Mouse (Mus musculus): ENCODE measurements around the gene Diaph3. TPM values are rescaled to one million over a fixed set of nuclear protein-coding genes. Genes with fewer than 3 reads are reported as not detected.

Gene Diaph3
- polyA plus RNA-seq, 1 experiment from 2014 or later = 8.2 TPM

GRCm38 (mm10) chr14:86847154-86847810 is 293.8 kb downstream of the Diaph3 start:
- WGBS = 90% methylated on average over 4 of the region's 4 CpGs
- DNase-seq (ENCODE audit: low spot score) (no peak), ATAC-seq (ENCODE audit: insufficient read depth, low FRiP score, low TSS enrichment) (no peak)
- no peak overlapping the region for H3K27ac ChIP-seq (ENCODE audit: low read depth, low read length)
- no peaks in the 10 kb centered on the region for H3K36me3 ChIP-seq (ENCODE audit: control insufficient read depth, insufficient read depth, low read length)
- no peaks in the 10 kb centered on the region for H3K9me3 ChIP-seq (ENCODE audit: control insufficient read depth, low read length)
- H3K9ac ChIP-seq (ENCODE audit: low read length) = no peak overlapping the region
- no peak overlapping the region for H3K4me2 ChIP-seq (ENCODE audit: low read depth)
- H3K4me1 ChIP-seq (ENCODE audit: control insufficient read depth, insufficient read depth, low read length) = no peaks in the 10 kb centered on the region
- no peak overlapping the region for H3K4me3 ChIP-seq (ENCODE audit: low read depth, low read length)
- no peaks in the 10 kb centered on the region for H3K27me3 ChIP-seq (ENCODE audit: control insufficient read depth, insufficient read depth, low read length)

- WGBS = 89% methylated on average over 3 of the region's 3 CpGs
- Histone ChIP-seq H3K27me3 (ENCODE audit: control insufficient read depth, insufficient read depth, low read length) (no peaks in the 10 kb centered on the region), H3K9ac (ENCODE audit: low read length) (no peak overlapping the region), H3K4me2 (ENCODE audit: low read depth) (no peak overlapping the region), H3K9me3 (ENCODE audit: control insufficient read depth, low read length) (no peaks in the 10 kb centered on the region), H3K4me1 (ENCODE audit: control insufficient read depth, insufficient read depth, low read length) (no peaks in the 10 kb centered on the region), H3K27ac (ENCODE audit: low read depth, low read length) (no peak overlapping the region), H3K36me3 (ENCODE audit: control insufficient read depth, insufficient read depth, low read length) (no peaks in the 10 kb centered on the region), H3K4me3 (ENCODE audit: low read depth, low read length) (no peak overlapping the region)
- ATAC-seq (ENCODE audit: insufficient read depth, low FRiP score, low TSS enrichment) (no peak), DNase-seq (ENCODE audit: low spot score) (no peak)
Observed at GRCm38 (mm10) chr14:86844075-86844474, 297.0 kb downstream of the Diaph3 start.

- no peak for DNase-seq (ENCODE audit: low spot score)
- Histone ChIP-seq H3K27me3 (ENCODE audit: control insufficient read depth, insufficient read depth, low read length) (no peaks in the 10 kb centered on the region), H3K9ac (ENCODE audit: low read length) (no peak overlapping the region), H3K27ac (ENCODE audit: low read depth, low read length) (no peak overlapping the region), H3K4me3 (ENCODE audit: low read depth, low read length) (no peak overlapping the region), H3K9me3 (ENCODE audit: control insufficient read depth, low read length) (no peaks in the 10 kb centered on the region), H3K4me1 (ENCODE audit: control insufficient read depth, insufficient read depth, low read length) (no peaks in the 10 kb centered on the region), H3K4me2 (ENCODE audit: low read depth) (no peak overlapping the region), H3K36me3 (ENCODE audit: control insufficient read depth, insufficient read depth, low read length) (no peaks in the 10 kb centered on the region)
- ATAC-seq (ENCODE audit: insufficient read depth, low FRiP score, low TSS enrichment) = no peak
- WGBS = 51% methylated on average over 2 of the region's 2 CpGs
Observed at GRCm38 (mm10) chr14:86837642-86838041, 303.4 kb downstream of the Diaph3 start.

- Histone ChIP-seq H3K9ac (ENCODE audit: low read length) (no peak overlapping the region), H3K4me1 (ENCODE audit: control insufficient read depth, insufficient read depth, low read length) (no peaks in the 10 kb centered on the region), H3K27me3 (ENCODE audit: control insufficient read depth, insufficient read depth, low read length) (no peaks in the 10 kb centered on the region), H3K36me3 (ENCODE audit: control insufficient read depth, insufficient read depth, low read length) (no peaks in the 10 kb centered on the region), H3K4me3 (ENCODE audit: low read depth, low read length) (no peak overlapping the region), H3K9me3 (ENCODE audit: control insufficient read depth, low read length) (no peaks in the 10 kb centered on the region), H3K27ac (ENCODE audit: low read depth, low read length) (no peak overlapping the region), H3K4me2 (ENCODE audit: low read depth) (no peak overlapping the region)
- ATAC-seq (ENCODE audit: insufficient read depth, low FRiP score, low TSS enrichment) = no peak
- 86% methylated on average over 2 of the region's 2 CpGs for WGBS
- no peak for DNase-seq (ENCODE audit: low spot score)
Observed at GRCm38 (mm10) chr14:86834851-86835250, 306.2 kb downstream of the Diaph3 start.

GRCm38 (mm10) chr14:86834269-86834668 is 306.8 kb downstream of the Diaph3 start:
- no peaks in the 10 kb centered on the region for H3K4me1 ChIP-seq (ENCODE audit: control insufficient read depth, insufficient read depth, low read length)
- no peak for DNase-seq (ENCODE audit: low spot score)
- 91% methylated on average over 6 of the region's 6 CpGs for WGBS

GRCm38 (mm10) chr14:86833003-86833402 is 308.0 kb downstream of the Diaph3 start:
- no peak overlapping the region for H3K4me2 ChIP-seq (ENCODE audit: low read depth)
- H3K27ac ChIP-seq (ENCODE audit: low read depth, low read length) = no peak overlapping the region
- DNase-seq (ENCODE audit: low spot score) = no peak
- H3K9ac ChIP-seq (ENCODE audit: low read length) = no peak overlapping the region
- no peaks in the 10 kb centered on the region for H3K27me3 ChIP-seq (ENCODE audit: control insufficient read depth, insufficient read depth, low read length)
- H3K4me1 ChIP-seq (ENCODE audit: control insufficient read depth, insufficient read depth, low read length) = no peaks in the 10 kb centered on the region
- H3K9me3 ChIP-seq (ENCODE audit: control insufficient read depth, low read length) = no peaks in the 10 kb centered on the region
- no peak for ATAC-seq (ENCODE audit: insufficient read depth, low FRiP score, low TSS enrichment)
- H3K4me3 ChIP-seq (ENCODE audit: low read depth, low read length) = no peak overlapping the region
- 79% methylated on average over 4 of the region's 4 CpGs for WGBS
- H3K36me3 ChIP-seq (ENCODE audit: control insufficient read depth, insufficient read depth, low read length) = no peaks in the 10 kb centered on the region

More at GRCm38 (mm10) chr14:86834269-86834668, 306.8 kb downstream of the Diaph3 start:
- Histone ChIP-seq H3K4me3 (ENCODE audit: low read depth, low read length) (no peak overlapping the region), H3K4me2 (ENCODE audit: low read depth) (no peak overlapping the region), H3K9ac (ENCODE audit: low read length) (no peak overlapping the region), H3K27ac (ENCODE audit: low read depth, low read length) (no peak overlapping the region), H3K9me3 (ENCODE audit: control insufficient read depth, low read length) (no peaks in the 10 kb centered on the region), H3K36me3 (ENCODE audit: control insufficient read depth, insufficient read depth, low read length) (no peaks in the 10 kb centered on the region), H3K27me3 (ENCODE audit: control insufficient read depth, insufficient read depth, low read length) (no peaks in the 10 kb centered on the region)
- no peak for ATAC-seq (ENCODE audit: insufficient read depth, low FRiP score, low TSS enrichment)

GRCm38 (mm10) chr14:86816246-86816645 is 324.8 kb downstream of the Diaph3 start:
- H3K4me1 ChIP-seq (ENCODE audit: control insufficient read depth, insufficient read depth, low read length) = no peaks in the 10 kb centered on the region
- no peak overlapping the region for H3K27ac ChIP-seq (ENCODE audit: low read depth, low read length)
- H3K9me3 ChIP-seq (ENCODE audit: control insufficient read depth, low read length) = no peaks in the 10 kb centered on the region
- ATAC-seq (ENCODE audit: insufficient read depth, low FRiP score, low TSS enrichment) = no peak
- H3K9ac ChIP-seq (ENCODE audit: low read length) = no peak overlapping the region
- no peaks in the 10 kb centered on the region for H3K36me3 ChIP-seq (ENCODE audit: control insufficient read depth, insufficient read depth, low read length)
- DNase-seq (ENCODE audit: low spot score) = no peak
- no peak overlapping the region for H3K4me2 ChIP-seq (ENCODE audit: low read depth)
- WGBS = 97% methylated on average over 4 of the region's 4 CpGs
- H3K27me3 ChIP-seq (ENCODE audit: control insufficient read depth, insufficient read depth, low read length) = no peaks in the 10 kb centered on the region
- H3K4me3 ChIP-seq (ENCODE audit: low read depth, low read length) = no peak overlapping the region

GRCm38 (mm10) chr14:86788880-86789641 is 352.0 kb downstream of the Diaph3 start:
- Histone ChIP-seq H3K27me3 (ENCODE audit: control insufficient read depth, insufficient read depth, low read length) (no peaks in the 10 kb centered on the region), H3K9ac (ENCODE audit: low read length) (no peak overlapping the region), H3K27ac (ENCODE audit: low read depth, low read length) (no peak overlapping the region), H3K4me3 (ENCODE audit: low read depth, low read length) (no peak overlapping the region), H3K4me2 (ENCODE audit: low read depth) (no peak overlapping the region), H3K4me1 (ENCODE audit: control insufficient read depth, insufficient read depth, low read length) (no peaks in the 10 kb centered on the region), H3K36me3 (ENCODE audit: control insufficient read depth, insufficient read depth, low read length) (no peaks in the 10 kb centered on the region), H3K9me3 (ENCODE audit: control insufficient read depth, low read length) (no peaks in the 10 kb centered on the region)
- ATAC-seq (ENCODE audit: insufficient read depth, low FRiP score, low TSS enrichment) (no peak), DNase-seq (ENCODE audit: low spot score) (no peak)
- WGBS = 74% methylated on average over 6 of the region's 6 CpGs

GRCm38 (mm10) chr14:86786866-86787265 is 354.2 kb downstream of the Diaph3 start:
- DNase-seq (ENCODE audit: low spot score) = peak; percentile 39
- H3K27ac ChIP-seq (ENCODE audit: low read depth, low read length) = no peak overlapping the region
- WGBS = 20% methylated on average over 8 of the region's 8 CpGs
- H3K4me1 ChIP-seq (ENCODE audit: control insufficient read depth, insufficient read depth, low read length) = no peaks in the 10 kb centered on the region
- H3K9ac ChIP-seq (ENCODE audit: low read length) = no peak overlapping the region
- no peak overlapping the region for H3K4me2 ChIP-seq (ENCODE audit: low read depth)
- no peaks in the 10 kb centered on the region for H3K27me3 ChIP-seq (ENCODE audit: control insufficient read depth, insufficient read depth, low read length)
- no peaks in the 10 kb centered on the region for H3K9me3 ChIP-seq (ENCODE audit: control insufficient read depth, low read length)
- ATAC-seq (ENCODE audit: insufficient read depth, low FRiP score, low TSS enrichment) = peak; percentile 41; the same call in 1 of the 2 replicates
- H3K36me3 ChIP-seq (ENCODE audit: control insufficient read depth, insufficient read depth, low read length) = no peaks in the 10 kb centered on the region
- no peak overlapping the region for H3K4me3 ChIP-seq (ENCODE audit: low read depth, low read length)
